Mouse (Mus musculus) urinary bladder, postnatal 36 days (tissue): ENCODE data around the gene Pde4d.
A peak's percentile ranks its signal among the peaks of the same experiment; 100 is the strongest.

Experiments used
- DNase-seq, 2 experiments: peaks; one replicate each; pipeline ENCODE4 v3.0.0; 2022; ENCODE audit warnings: low spot score in 2 of 2, mixed read lengths in 1 of 2

Pde4d gene

DNA sequence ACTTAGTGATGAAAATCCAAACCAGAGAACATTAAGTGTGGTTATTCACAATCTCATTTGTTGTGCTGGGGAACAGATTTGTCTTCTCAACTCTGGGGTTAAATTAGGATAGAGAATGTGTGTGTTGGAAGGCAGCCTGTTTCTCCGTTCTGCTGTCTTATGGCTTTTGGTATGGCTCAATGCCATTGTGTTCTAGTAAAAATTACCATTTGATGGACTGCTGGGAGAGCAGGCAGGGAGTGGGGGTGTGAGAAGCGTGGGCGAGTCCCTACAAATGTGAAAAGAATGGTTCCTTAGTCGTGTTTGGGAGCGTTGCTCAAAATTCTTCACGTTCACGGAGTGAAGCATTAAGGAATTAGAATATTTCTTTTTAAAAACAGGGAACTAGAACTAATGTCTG lies 597.4 kb downstream of the Pde4d start:
- DNase-seq, result no peak

DNA sequence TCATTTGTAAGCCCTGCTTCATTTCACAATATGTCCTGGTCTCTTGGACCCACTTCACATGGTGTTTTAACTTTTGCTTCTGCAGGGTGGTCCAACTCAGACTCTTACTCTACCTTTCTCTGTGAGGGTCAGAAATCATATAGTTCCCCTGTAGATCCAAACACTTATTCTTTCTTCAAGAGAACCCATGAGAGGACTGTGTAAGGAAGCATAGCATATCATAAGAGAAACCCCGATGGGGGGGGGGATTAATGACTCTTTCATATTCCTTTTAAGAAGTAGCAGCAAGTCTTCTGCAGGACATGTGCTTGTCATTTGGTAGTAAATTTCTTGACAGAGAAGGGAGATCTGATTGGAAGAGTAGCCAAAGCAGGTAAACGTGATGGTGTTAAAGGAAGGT lies 603.1 kb downstream of the Pde4d start:
- DNase-seq, result no peak

DNA sequence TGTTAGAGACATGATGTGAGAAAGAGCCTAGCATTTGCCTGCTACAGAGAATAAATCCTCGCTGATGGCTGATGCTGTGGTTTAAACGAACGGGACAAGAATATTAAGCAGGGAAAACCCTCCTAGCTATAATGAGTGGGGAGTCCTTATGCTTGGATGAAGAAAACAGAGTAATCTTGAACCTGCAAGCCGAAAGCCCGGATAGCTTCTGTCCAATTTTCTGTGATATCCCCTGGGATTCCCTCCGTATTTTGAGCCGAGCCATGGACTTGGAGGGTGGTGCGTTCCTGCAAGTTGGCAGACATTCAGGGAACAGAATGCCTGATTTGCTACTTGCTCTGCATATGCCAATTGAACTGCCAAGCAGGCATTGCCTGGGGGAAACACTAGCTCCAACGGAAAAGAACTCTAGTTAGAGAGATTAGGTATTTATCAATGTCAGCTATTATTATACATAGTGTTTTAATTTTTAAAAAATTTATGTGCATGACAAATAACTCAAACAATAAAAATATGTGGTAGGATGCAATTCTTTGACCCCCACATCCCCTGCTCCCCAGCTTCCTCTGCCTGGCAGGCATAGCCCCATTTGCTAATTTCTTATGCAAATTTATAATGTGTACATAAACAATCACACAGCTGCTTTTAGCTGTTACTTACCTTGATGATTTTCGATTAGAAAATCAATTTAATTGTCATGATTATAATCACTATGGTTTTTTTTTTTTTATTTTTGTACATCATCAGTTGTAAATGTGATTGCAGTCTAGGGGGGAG lies 603.7 kb downstream of the Pde4d start:
- DNase-seq, result peak in 1 of 2 experiments; percentile 3

DNA sequence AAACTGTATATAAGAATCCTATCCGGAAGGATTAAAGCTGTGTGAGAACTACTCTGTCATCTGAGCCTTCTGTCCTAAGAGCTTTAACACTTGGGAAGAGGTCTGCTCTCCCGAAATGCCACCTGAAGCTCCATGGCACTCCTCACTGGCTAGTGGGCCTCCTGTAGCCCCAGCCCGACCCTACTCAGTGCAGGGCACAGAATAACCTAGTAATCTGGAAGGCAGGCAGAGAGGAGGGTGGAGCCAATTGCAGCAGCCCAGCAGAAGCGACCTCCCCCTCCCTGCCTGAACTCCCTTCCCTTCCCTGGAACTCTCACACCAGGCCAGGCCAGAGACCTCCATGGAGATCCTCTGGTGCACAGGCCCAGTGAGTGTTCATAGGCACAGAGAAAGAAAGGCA lies 608.3 kb downstream of the Pde4d start:
- no peak for DNase-seq

DNA sequence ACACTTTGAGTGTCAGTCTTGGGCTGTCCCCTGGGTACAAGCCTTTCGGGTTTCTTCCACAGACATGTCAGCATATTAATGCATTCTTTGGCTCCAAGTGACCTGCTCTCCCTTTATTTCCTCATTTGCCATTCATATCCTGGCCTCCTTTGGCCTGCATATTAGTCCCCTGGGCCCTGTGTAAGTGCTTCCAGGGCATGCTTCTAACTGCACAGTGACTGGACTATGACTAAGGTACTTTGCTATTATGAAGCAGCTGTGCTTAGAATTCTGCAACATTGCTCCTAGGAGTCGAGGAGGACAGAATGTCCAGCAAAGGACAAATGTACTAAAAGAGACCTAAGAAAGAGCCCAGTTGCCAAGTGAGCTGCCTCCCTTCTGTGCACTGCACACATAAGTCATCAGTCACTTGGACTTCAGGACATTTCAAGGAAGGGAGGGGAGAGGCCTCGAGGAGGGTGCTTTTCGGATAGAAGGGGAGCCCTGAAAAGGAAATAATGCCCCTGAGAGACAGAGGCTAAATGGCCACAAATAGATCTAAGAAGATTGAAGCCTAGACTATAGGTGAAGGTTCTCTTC lies 616.9 kb downstream of the Pde4d start:
- DNase-seq, result peak in 1 of 2 experiments; percentile 11

DNA sequence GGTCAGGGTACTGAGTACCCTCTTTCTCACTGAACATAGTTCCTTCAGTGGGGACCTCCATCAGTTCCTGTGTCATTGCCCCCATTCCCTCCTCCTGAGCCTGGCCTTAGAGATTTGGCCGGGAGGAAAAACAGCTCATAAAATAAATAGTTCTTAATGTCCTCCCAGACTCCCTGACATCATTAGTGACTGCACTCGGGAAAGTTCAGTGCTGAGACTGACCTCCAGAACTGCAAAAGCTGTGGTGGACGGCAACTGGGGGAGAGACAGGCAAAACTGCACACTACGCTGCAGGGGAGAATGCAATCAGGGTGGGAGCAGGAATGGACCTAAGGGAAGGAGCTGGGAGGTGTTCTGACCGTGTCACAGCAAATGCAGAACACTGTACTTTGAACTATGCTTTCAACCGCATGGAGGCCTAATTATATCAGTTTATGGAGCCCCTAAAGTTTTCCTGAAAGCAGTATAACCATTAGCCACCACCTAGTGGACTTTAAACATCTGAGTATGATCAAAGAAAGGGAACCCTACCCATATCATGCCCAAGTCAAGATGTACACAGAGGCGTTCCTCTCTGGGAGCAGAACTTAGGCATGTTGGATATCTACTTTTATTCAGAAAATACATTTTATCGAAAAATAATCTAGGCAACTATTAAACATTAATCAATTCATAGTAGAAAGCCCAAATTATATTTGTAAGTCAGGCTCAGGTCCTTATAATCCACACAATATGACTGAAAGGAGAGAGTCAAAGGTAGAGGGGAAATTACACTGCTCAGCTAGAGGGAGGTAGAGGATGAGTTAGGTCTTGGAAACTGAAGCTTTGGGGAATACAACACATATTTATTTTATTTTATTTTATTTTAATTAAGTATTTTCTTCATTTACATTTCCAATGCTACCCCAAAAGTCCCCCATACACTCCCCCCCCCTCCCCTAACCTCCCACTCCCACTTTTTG lies 618.8 kb downstream of the Pde4d start:
- no peak for DNase-seq

DNA sequence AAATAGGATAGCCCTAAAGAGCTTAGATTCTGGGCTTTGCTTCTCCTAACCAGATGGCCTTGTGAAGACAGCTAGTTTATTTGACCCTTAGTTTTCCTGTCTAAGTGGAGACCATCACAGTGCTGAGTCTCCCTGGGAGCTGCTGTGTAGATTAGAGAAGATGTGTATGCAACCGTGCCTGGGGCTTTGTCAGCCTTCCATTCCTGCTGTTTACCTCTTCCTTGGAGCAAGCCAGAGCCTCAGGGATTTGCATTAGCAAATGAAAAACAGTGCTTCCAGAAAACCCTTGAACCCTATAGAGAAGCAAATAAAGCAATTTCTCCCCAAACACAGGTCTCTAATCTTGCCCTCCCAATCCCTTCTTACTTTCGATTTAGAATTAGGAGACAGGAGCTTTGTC lies 623.6 kb downstream of the Pde4d start:
- no peak for DNase-seq

DNA sequence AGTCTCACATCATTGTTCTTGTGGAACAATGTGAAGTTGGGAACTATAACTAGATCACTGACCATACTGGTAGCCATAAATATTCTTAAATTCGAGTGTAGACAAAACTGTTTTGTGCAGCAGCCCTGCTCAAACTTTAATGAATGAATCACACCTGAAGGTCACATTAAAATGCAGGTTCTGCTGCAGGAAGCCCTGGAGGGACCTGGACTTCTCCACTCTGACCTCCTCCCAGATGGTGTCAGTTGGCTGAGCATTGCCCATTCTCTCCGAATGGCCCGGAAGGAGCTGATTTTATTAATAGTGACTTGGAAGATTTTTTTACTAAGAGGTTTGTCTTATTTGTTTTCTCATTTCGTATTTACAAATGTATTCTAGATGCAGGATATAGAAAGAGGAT lies 624.3 kb downstream of the Pde4d start:
- DNase-seq, result no peak

DNA sequence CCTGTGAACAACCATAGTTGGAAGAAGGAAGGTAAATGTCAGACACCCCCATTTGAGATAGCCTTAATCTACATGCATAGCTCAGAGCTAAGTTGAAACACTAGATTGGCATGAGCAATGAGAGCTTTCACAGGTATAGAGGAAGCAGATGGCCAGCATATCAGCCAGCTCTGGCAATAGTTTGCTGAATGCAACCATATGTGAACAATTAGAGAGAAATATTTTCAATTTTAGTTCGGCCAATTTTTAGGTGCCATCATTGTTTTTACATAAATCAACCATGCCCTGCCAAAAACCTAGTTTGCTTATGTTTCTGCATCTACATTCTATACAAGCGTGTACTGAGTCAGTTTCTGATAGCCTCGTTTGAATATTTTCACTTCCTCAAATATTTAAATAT lies 642.9 kb downstream of the Pde4d start:
- no peak for DNase-seq

DNA sequence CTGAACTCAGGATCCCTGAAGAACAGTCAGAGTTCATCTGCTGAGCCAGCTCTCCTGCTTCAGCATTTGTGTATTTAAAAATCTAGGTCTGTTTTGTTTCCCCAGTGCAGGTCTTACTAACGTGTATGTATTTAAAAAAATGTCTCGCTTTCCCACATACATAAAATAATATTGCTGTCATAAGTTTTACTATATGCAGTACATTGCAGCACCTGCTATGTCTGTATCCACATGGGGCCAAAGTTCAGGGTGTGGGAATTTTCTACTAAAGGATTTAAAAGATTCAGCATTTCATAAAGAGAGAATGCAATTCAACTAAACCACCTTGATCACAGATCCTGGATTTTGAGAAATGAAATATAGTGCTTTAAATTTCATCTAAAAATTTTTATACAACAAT lies 646.9 kb downstream of the Pde4d start:
- DNase-seq, result no peak

DNA sequence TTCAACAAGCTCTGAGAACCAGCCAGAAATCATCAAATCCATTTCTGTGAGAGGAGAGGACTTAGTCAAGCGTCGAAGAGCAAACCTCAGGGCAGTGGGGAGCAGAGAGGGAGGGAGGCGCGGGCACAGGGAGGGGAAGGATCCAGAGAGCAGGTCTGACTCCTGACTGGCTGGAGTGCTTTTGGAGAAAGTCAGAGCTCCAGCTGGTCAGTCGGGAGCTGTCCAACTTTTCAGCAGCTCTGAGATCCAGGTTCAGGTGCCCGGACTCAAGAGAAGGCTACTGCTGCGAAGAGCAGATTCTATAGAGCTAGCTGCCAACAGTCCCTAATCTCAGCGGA lies 666.2 kb downstream of the Pde4d start:
- DNase-seq, result peak; percentile 3 to 13

DNA sequence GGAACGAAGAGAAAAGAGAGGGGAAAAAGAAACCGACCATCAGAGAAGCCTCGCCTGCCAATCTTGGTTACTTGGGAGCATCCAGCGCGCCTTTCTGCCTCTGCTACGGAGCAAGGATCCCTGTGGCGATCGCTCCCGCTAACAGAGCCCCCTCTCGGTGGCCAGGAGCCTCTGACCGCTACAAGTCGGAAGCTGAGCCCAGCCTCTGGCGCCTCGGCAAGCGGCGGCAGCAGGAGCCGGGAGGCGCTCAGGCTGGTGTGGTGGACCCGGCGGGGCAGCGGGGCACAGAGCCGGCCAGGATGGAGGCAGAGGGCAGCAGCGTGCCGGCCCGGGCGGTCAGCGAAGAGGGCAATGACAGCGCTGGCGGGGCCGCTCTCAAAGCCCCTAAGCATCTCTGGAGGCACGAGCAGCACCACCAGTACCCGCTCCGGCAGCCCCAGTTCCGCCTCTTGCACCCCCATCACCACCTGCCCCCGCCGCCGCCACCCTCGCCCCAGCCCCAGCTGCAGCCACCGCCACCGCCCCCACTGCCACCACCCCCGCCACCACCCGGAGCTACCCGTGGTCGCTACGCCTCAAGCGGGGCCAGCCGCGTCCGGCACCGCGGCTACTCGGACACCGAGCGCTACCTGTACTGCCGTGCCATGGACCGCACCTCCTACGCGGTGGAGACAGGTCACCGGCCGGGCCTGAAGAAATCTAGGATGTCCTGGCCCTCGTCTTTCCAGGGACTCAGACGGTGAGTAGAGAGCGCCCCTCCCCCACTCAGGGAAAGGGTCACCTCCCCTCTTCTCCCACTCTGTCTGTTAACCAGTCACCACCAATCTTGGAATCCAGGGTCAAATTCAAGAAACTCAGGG lies 666.8 kb downstream of the Pde4d start:
- no peak for DNase-seq

DNA sequence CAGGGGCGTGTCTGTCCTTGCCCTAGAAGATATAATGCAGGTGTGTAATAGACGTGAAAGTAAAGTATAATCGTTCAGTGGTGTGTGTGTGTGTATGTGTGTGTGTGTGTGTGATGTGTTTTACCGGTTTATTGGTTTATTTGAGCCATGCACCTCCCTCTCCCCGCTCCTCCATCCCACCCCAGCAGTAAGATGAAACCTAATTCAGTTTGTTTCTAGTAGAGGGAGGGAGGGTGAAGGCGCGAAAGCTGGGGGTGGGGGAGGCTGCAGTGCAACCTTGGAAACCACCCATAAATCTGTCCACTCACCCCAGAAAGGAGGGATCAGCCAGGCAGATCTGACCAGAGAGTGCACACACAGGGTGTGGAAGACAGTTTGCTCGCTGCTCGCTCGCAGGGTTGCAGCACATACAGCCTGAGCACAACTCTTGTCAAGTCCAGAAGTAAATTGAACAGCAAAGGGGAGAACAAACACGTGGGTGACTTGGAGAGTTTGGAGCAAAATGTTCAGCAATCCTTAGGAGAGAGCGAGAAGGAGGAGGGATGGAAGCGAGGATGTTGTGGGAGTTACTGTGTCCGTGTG lies 667.6 kb downstream of the Pde4d start:
- DNase-seq, result no peak

DNA sequence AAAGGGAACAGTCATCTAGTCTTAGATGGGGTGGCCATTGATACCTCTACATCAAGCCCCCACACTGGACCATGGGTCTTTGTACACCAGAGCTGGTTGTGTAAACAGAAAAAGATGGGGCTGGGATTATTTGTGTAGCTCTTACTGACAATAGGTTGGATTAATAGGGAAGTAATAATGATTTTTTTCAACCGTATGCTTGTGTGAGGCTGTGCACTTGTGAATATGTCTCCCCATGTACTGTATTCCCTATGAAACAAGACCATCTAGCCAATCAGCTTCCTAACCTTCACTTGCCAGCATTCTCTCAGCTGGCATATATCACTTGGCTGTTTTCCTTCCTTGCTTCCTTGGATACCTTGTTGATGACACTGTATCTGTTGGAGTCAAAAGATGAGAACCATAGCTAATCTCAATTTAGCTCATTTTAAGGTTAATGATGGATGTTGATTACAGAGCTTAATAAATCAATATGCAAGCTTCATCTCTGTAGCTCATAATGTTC lies 668.6 kb downstream of the Pde4d start:
- DNase-seq, result no peak

DNA sequence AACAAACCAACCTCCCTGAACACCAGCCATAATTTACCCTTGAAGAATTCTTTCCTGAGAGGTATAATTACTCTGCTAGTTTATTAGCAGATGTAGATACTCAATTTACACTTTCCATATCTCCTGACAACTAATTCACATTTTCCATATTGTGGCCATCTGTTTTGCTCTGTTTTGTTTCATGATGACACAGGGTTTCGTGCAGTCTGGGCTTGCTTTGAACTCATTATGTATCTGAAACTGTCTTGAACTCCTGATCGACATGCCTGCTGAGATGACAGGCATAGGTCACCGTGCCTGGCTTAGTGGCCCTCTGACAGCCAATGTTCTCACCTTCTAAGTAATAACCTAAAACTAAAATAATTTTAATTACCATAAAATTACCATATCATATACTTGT lies 672.1 kb downstream of the Pde4d start:
- DNase-seq, result no peak

DNA sequence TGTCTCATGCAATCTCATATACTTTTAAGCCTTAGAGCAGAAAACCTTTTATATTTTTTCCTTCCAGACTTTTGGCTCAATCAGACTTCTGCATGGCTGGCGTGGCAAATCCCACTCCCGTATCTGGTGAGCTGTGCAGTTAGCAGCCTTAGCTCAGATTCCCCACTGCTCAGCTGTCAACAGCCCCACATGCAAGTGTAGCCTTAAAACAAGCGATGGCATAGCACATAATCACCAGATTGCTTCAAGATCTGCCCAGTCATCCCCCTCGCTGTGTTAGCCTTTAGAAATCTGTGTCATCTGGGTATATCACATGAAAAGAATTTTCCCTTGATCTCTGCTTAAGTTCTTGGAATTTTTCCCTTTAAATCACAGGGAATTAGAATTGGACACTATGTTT lies 686.7 kb downstream of the Pde4d start:
- no peak for DNase-seq

DNA sequence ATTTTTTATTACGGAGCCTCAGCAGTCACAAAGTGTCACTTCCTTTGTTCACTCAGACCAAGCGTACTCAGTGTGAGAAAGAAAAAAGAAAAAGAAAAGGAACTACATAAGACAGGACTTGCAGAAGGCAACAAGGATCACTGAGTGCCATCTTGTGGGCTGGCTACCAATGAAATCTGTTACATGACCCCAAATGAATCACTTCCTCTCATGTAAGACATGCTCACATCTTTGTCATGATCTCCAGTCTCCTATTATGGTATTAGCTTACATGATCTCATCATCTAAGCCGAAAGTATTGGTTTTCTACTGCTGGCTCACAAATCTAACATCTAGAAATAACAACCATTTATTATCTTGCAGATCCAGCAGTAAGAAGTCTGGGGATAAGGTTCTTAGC lies 709.0 kb downstream of the Pde4d start:
- DNase-seq, result no peak

DNA sequence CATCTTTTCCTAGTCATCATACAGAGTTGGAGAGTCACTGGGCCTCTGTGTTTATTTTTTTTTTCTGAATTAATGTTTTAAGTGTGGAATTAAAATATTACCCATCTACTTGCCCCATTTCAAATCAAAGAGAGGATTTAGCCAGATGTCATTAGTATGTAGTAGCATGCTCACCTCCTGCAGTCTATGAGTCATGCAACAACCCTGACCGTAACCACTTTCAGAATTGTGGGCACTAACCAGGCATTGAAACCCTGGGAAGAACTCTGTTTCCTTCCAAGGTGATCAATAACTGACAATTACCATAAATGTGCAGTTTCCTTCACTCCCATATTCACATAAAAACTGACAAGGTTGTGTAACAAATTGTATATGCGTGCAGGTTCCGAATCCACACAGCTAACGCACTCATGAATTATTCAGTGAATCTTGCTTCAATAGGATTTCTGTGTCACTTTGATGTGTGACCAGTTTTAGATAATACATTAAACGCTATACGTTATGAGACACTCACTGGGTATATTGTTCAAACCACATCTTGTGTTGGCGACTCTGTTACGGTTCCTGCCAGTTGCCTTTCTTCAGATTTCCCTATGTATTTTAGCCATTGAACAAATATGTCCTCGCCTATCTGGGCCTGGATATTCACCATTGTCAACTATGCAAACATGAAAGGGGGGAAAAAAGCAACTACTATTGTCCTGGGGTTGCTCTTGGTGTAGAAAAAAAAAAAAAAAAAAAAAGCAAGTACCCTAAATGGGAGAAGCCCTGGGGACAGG lies 719.0 kb downstream of the Pde4d start:
- no peak for DNase-seq

DNA sequence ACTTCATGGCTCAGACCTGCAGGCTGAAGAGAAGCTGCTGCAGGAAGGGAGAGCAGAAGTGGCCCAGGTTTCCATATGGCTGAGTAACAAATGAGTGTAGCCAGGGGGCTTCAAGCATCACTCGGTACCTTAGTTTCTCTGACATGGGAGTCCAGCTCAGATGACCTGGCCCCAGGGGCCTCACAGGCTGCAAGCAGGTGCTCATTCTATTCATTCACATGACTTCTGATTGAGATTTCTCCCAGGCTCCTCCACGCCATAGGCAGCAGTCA lies 719.5 kb downstream of the Pde4d start:
- DNase-seq, result no peak

DNA sequence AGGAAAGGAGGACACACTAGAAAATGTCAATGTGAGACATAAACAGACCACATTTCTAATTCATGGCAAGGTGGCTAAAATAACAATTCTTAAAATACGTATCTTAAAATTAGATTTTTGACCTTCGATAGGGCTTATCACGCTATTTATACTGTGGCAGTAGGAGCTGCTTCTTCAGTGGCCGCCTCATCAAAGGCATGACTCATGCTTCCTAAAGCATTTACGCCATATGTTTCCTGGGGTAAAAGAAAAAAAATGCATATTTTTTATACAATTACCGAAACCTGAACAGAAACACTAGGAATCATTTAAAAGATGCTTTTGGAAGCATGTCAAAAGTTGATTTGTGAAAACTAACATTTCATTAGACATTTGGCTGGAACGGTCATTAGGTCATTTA lies 721.9 kb downstream of the Pde4d start:
- no peak for DNase-seq

DNA sequence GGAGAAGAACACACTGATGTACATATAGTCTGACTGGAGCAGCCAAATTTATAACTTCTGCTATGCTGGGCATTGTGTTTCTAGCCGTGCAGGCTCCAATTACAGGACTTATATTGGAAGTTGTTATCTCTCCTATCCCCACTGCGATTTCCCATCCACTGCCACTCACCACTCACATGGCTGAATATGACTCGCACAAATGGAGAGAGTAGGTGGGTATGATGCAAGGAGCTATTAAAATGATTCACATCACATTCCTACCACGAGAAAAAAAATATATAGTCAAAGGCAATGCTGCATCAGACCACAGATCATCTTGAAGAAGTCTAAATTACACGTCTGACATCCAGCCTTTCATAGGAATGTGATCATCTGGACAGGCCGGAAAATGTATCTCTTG lies 725.5 kb downstream of the Pde4d start:
- no peak for DNase-seq
